Mouse (Mus musculus): ENCODE results near the gene Gm5662.
"Not testable (repeated sequence)": the region's sequence is repeated elsewhere in the genome, so short reads cannot be mapped to it uniquely, and the experiment has no call there.

The Gm5662 gene

DNA sequence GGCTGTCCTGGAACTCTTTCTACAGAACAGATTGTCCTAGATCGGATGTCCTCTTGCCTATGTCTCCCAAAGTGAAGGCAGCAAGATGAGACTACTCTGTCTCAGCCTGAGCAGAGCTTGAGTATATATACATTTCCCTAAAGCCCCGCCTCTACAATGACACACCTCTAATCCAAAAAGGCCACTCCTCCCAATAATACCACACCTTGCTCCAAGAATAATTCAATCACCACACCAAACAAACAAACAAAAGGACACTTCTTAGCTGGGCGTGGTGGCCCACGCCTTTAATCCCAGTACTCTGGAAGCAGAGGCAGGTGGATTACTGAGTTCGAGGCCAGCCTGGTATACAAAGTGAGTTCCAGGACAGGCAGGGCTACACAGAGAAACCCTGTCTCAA, at the start of gene Gm5662:
Gm5662 (minus strand) TSS at position 101 of the 400 bp plus-strand sequence.
- in situ Hi-C loops (cut with MboI, MseI) = not testable (repeated sequence)

DNA sequence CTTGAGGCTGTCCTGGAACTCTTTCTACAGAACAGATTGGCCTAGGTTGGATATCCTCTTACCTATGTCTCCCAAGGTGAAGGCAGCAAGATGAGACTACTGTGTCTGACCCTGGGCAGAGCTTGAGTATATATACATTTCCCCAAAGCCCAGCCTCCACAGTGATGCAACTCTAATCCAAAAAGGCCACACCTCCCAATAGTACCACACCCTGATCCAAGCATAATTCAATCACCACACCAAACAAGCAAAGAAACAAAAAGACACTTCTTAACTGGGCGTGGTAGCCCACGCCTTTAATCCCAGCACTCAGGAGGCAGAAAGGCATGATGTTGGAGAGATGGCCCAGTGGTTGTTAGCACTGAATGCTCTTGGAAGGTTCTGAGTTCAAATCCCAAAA, 49.6 kb upstream of the Gm5662 start, which contains the start of gene Gm5039:
Gm5039 (minus strand) TSS at position 101 of the 400 bp plus-strand sequence.
- in situ Hi-C loops (cut with MboI, MseI) = not testable (repeated sequence)

GRCm38 (mm10) chr12:88314556-88314955, 40.3 kb upstream of the Gm5662 start:
- in situ Hi-C loops (cut with MboI, MseI) = no loop called here

- in situ Hi-C loops (cut with MboI, MseI) = not testable (repeated sequence)
These were observed 22.9 kb upstream of the Gm5662 start for GRCm38 (mm10) chr12:88297171-88297570.

- in situ Hi-C loops (cut with MboI, MseI) = not testable (repeated sequence)
These were observed 18.8 kb upstream of the Gm5662 start for GRCm38 (mm10) chr12:88293082-88293481.

GRCm38 (mm10) chr12:88285224-88285623, 10.9 kb upstream of the Gm5662 start:
- in situ Hi-C loops (cut with MboI, MseI) = not testable (repeated sequence)

DNA sequence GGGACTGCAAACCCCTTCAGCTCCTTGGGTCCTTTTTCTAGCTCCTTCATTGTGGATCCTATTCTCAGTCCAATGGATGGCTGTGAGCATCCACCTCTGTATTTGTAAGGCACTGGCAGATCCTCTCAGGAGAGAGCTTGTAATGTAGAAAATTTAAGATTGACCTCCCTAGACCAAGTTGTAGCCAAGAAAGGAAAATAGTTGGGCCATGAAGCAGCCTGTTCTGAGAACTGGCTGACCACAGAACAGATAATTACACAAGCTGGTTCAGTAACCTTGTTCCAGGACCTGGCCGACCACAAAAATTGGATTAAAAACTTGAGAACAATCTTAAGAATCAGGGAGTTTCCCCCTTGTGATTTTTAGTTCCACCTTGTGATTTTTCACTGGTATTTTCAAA, 17.1 kb downstream of the Gm5662 start:
- in situ Hi-C loops (cut with MboI, MseI) = loop anchor here (5.0 kb wide), 2 partner anchors 370 to 490 kb away; no protein-coding TSS in a partner anchor

DNA sequence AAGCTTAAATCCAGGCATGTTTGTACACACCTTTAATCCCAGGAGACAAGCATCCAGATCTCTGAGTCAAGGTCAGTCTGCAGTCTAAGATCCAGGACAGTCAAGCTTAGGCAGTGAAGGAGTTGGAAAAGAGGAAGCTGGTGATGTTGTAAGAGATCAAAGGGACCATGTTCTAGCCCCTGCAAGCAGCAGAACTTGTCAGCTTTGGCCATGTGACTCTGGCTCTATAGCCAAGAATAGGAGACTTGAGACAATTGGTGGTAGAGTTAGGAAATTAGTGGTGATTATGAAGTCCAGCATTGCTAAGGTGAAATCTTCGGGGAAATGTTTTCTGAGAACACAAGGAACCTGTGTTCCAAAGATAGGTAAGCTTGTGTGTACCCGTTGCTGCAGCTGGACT, 18.4 kb downstream of the Gm5662 start:
- in situ Hi-C loops (cut with MboI, MseI) = loop anchor here (5.0 kb wide), 2 partner anchors 369 to 489 kb away; no protein-coding TSS in a partner anchor

DNA sequence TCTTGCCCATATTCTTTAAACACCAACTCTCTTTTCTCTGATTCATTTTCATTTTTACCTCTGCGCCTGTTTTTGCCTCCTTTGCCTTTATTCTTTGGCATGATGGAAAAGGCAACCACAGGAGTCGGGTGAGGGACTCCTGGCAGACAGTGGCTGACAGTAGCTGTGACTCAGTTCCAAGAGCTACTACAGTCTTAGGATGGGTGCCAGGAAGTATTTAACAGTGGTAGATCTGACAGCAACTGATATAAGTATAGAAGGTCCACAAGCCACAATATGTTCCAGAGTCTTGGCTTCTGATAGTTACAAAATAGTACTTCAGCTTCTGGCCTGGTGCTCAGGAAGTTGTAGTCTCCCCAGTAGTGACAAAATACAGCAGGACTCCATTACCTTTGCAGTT, 24.3 kb downstream of the Gm5662 start, which contains the start of gene Gm8332:
Gm8332 (minus strand) TSS at position 101 of the 400 bp plus-strand sequence.
- in situ Hi-C loops (cut with MboI, MseI) = not testable (repeated sequence)

GRCm38 (mm10) chr12:88245786-88246185, 28.5 kb downstream of the Gm5662 start:
- in situ Hi-C loops (cut with MboI, MseI) = not testable (repeated sequence)

GRCm38 (mm10) chr12:88242940-88243339, 31.4 kb downstream of the Gm5662 start:
- in situ Hi-C loops (cut with MboI, MseI) = not testable (repeated sequence)
